Mouse (Mus musculus) midbrain, embryonic 15.5 days (tissue): ENCODE measurements at regions not wholly inside any gene's neighbourhood (a gene's known extent, or its start where the extent isn't known, plus 50 kb on each side); places are given as distances from the start of the nearest gene placed in this dataset.

Experiments
- ATAC-seq: fragments of 200-750 bp; cut with Nextera tagmentation; replicated peaks from 2 replicates; pipeline ENCODE4 v1.8.0; 2017; ENCODE audit warnings: moderate TSS enrichment
- H3K27ac ChIP-seq: fragments of 300-500 bp; sonication (generic); 2 replicates; pipeline ENCODE4 v1.5.1; 2015; ENCODE audit warnings: mild to moderate bottlenecking, inconsistent platforms
- H3K27me3 ChIP-seq: fragments of 300-500 bp; sonication (generic); replicated peaks from 2 replicates; pipeline ENCODE4 v1.6.1; 2015; ENCODE audit warnings: inconsistent platforms
- H3K36me3 ChIP-seq: fragments of 300-500 bp; sonication (generic); replicated peaks from 2 replicates; pipeline ENCODE4 v1.6.1; 2015; ENCODE audit warnings: inconsistent platforms
- H3K4me1 ChIP-seq: fragments of 300-500 bp; sonication (generic); 2 replicates; pipeline ENCODE4 v1.6.1; 2015; ENCODE audit warnings: inconsistent platforms
- H3K4me2 ChIP-seq: fragments of 300-500 bp; sonication (generic); 2 replicates; pipeline ENCODE4 v1.6.1; 2015; ENCODE audit warnings: inconsistent platforms, mild to moderate bottlenecking, moderate library complexity
- H3K4me3 ChIP-seq: fragments of 300-500 bp; sonication (generic); 2 replicates; pipeline ENCODE4 v1.5.1; 2015; ENCODE audit warnings: mild to moderate bottlenecking, inconsistent platforms
- H3K9ac ChIP-seq: fragments of 300-500 bp; sonication (generic); 2 replicates; pipeline ENCODE4 v1.6.1; 2015; ENCODE audit warnings: mild to moderate bottlenecking, inconsistent platforms
- H3K9me3 ChIP-seq: fragments of 300-500 bp; sonication (generic); 2 replicates; pipeline ENCODE4 v1.6.1; 2016; ENCODE audit warnings: inconsistent platforms
- WGBS: fragments of 180-500 bp; shearing (Covaris S2); methylation state at CpG from one replicate; pipeline ENCODE4 v1.1.7; 2015; ENCODE audit warnings: mixed read lengths; 5-methylcytosine and 5-hydroxymethylcytosine counted together

DNA sequence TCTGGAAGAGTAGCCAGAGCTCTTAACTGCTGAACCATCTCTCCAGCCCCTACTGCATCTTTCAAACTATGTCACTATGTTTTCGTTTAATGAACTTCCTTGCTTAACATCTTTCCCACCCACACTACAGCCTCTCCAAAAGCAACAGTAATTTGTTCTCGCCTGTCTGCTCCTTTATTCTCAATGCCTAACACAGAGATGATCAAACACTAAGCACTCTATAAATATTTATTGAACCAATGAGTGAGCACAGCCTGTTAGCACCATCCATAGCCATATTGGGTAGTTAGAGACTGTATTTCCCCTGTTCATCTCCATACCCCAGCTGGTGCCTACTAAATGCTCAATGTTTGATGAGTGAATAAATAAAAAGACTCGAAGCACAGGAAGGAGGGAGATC is 189.6 kb downstream of the Pdcd6ip start:
- Histone ChIP-seq H3K4me3 (no peak overlapping the region), H3K27ac (no peak overlapping the region), H3K4me2 (no peak overlapping the region), H3K4me1 (no peaks in the 10 kb centered on the region; the same call in 1 of the 2 replicates), H3K9me3 (no peaks in the 10 kb centered on the region), H3K27me3 (no peaks in the 10 kb centered on the region), H3K9ac (no peak overlapping the region), H3K36me3 (no peaks in the 10 kb centered on the region)
- WGBS: 69% methylated on average over 3 of the region's 3 CpGs
- ATAC-seq: no peak

DNA sequence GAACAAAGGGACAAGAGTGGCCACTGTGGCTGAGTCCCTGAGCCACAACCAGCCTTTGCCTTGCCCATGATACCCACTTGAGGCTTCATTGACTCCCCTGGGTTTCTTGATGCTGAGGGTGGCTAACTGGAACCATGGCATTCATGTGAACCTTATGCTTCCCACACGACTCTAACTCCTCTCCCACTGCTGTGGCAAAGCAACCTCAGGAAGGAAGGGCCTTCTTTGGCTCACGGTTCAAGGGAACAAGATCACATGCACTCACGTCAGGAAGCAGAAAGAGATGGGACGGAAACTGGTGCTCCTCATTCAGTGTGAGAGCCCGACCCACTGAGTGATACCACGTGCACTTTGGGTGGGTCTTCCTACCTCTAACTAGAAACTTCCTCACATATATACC is 190.3 kb downstream of the Pdcd6ip start:
- Histone ChIP-seq H3K4me2 (no peak overlapping the region), H3K27me3 (no peaks in the 10 kb centered on the region), H3K9ac (no peak overlapping the region), H3K36me3 (no peaks in the 10 kb centered on the region), H3K4me1 (no peaks in the 10 kb centered on the region; the same call in 1 of the 2 replicates), H3K4me3 (no peak overlapping the region), H3K9me3 (no peaks in the 10 kb centered on the region), H3K27ac (no peak overlapping the region)
- no peak for ATAC-seq
- WGBS: 91% methylated on average over 6 of the region's 6 CpGs

DNA sequence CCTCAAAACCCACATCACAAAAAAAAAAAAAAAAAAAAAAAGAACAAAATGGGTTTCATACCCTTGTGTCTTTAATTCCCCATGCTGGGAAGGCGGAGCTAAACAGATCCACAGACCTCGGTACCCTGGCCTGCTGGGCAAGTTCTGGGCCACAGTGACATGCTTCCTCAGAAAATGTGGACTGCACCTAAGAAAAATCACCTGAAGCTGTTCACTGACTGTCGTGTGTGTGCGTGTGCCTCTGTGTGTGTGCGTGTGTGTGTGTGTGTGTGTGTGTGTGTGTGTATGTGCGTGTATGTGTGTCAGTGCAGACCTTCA is 192.4 kb downstream of the Pdcd6ip start:
- H3K27ac ChIP-seq: no peak overlapping the region
- 79% methylated on average over 6 of the region's 6 CpGs for WGBS
- H3K9me3 ChIP-seq: no peaks in the 10 kb centered on the region

DNA sequence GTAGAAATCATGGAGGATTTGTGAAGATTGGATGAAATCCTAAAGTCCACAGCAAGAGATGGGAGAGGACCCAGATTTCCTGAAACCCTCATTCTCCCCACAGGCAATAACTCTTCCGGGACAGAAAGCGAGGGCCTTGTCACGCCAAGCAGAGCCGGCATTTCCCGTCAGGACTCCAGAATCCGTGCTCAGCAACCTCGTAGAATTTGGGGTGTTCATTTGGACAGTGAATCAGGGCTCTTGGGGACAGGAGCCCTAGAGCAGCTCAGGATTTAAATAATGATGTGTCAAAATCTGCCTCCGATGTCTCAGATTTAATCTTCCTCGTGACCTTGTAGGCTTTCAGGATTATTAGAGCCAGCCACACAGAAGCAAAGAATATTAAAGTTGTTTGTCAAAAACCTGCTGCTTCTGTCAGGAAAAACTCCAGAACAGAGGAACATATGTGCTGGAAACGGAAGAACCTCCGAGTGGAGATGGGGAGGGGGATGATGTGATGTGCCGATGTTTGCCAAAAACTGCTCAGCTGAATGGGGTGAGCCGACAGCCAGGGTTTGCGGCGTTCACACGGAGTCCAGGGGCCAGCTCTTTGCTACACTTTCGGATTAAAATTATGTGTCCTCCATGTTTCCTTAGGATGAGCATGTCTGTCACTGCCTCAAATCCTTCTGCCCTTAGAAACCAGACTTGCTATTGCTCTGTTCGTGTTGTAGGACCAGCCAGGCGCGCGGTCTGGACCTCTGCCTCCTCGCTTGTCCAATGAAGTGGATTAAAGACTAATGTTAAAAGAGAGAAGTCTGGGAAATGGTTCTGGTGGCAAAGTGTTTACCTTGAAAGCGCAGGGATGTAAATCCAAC is 193.0 kb downstream of the Pdcd6ip start:
- H3K4me1 ChIP-seq: no peaks in the 10 kb centered on the region; the same call in 1 of the 2 replicates
- H3K4me2 ChIP-seq: no peak overlapping the region
- H3K27me3 ChIP-seq: no peaks in the 10 kb centered on the region
- 74% methylated on average over 23 of the region's 23 CpGs for WGBS
- ATAC-seq: no peak
- no peak overlapping the region for H3K4me3 ChIP-seq
- no peaks in the 10 kb centered on the region for H3K9me3 ChIP-seq
- H3K9ac ChIP-seq: no peak overlapping the region
- no peak overlapping the region for H3K27ac ChIP-seq
- H3K36me3 ChIP-seq: no peaks in the 10 kb centered on the region

More for the DNA sequence above, 192.4 kb downstream of the Pdcd6ip start:
- H3K36me3 ChIP-seq: no peaks in the 10 kb centered on the region
- H3K4me3 ChIP-seq: no peak overlapping the region
- no peak overlapping the region for H3K9ac ChIP-seq
- H3K4me2 ChIP-seq: no peak overlapping the region
- H3K27me3 ChIP-seq: no peaks in the 10 kb centered on the region
- H3K4me1 ChIP-seq: no peaks in the 10 kb centered on the region; the same call in 1 of the 2 replicates
- no peak for ATAC-seq

DNA sequence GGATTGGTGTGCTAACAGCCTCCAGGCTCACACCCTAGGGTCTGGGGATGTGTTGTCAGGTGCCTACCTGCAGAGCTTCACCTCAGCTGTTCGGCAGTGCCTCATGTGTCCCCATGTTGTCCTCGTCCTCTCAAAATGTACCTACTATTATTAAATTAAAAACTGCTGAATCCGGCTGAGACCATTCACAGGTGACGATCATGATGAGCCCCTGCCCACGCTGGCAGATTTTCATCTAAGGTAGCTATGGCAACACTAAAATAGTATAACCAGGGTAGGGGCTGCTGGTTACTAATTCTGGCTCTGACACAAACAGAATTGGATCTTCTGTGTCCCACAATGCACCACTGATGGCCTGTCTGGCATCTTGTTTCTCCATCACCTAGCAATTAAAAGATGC is 196.8 kb downstream of the Pdcd6ip start:
- 76% methylated on average over 5 of the region's 5 CpGs for WGBS

DNA sequence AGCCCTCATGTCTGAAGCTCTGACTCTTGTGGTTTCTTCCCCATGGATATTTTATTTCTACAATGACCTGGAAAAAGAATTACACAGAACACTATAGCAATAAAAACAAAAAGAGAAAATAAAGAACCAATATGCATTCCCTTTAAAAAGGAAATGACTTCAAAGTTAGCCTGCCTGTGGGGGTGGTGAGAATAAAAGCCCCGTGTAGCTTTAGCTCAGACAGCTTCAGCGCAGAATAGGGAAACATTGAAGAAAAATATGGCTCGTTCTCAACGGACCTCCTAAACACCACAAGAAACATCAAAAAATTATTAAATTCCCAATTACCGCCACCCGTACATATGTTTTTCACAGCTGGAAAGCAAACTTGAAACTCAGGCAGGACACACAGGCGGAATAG is 198.7 kb downstream of the Pdcd6ip start:
- H3K9me3 ChIP-seq: no peaks in the 10 kb centered on the region
- no peaks in the 10 kb centered on the region for H3K36me3 ChIP-seq
- H3K27me3 ChIP-seq: no peaks in the 10 kb centered on the region
- H3K4me1 ChIP-seq: peaks cover 26% of the 10 kb centered on the region
- WGBS: 87% methylated on average over 7 of the region's 7 CpGs
- H3K4me3 ChIP-seq: no peak overlapping the region
- H3K27ac ChIP-seq: peak overlapping the region; percentile 74; the same call in 1 of the 2 replicates
- no peak for ATAC-seq
- no peak overlapping the region for H3K4me2 ChIP-seq
- H3K9ac ChIP-seq: no peak overlapping the region

More for the DNA sequence above, 196.8 kb downstream of the Pdcd6ip start:
- Histone ChIP-seq H3K4me1 (peaks cover 26% of the 10 kb centered on the region), H3K27me3 (no peaks in the 10 kb centered on the region), H3K4me3 (no peak overlapping the region), H3K4me2 (no peak overlapping the region), H3K9me3 (no peaks in the 10 kb centered on the region), H3K36me3 (no peaks in the 10 kb centered on the region), H3K9ac (no peak overlapping the region), H3K27ac (no peak overlapping the region)
- no peak for ATAC-seq

DNA sequence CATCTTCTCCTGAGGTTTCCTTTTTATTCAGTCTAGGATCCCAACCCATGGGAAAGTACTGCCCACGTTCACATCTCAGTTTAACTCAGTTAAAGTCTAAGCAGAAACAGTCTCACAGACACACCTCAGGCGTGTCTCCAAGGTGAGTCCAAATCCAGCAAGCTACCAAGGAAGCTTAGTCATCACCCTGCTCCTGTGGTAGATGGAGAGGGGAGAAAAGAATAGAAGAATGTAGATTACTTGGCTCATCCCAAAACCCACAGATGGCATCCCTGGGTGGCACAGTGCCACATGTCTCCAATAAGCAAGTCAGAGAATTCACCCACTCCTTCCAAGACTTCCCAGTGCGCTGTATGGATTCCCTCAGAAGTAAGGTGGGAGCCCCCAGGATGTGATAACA is 199.2 kb downstream of the Pdcd6ip start:
- peaks cover 26% of the 10 kb centered on the region for H3K4me1 ChIP-seq
- no peak overlapping the region for H3K4me2 ChIP-seq
- no peaks in the 10 kb centered on the region for H3K9me3 ChIP-seq
- no peaks in the 10 kb centered on the region for H3K27me3 ChIP-seq
- no peak overlapping the region for H3K4me3 ChIP-seq
- no peak for ATAC-seq
- peak overlapping the region; percentile 74 for H3K27ac ChIP-seq
- no peaks in the 10 kb centered on the region for H3K36me3 ChIP-seq
- no peak overlapping the region for H3K9ac ChIP-seq
- 86% methylated on average over 3 of the region's 3 CpGs for WGBS

DNA sequence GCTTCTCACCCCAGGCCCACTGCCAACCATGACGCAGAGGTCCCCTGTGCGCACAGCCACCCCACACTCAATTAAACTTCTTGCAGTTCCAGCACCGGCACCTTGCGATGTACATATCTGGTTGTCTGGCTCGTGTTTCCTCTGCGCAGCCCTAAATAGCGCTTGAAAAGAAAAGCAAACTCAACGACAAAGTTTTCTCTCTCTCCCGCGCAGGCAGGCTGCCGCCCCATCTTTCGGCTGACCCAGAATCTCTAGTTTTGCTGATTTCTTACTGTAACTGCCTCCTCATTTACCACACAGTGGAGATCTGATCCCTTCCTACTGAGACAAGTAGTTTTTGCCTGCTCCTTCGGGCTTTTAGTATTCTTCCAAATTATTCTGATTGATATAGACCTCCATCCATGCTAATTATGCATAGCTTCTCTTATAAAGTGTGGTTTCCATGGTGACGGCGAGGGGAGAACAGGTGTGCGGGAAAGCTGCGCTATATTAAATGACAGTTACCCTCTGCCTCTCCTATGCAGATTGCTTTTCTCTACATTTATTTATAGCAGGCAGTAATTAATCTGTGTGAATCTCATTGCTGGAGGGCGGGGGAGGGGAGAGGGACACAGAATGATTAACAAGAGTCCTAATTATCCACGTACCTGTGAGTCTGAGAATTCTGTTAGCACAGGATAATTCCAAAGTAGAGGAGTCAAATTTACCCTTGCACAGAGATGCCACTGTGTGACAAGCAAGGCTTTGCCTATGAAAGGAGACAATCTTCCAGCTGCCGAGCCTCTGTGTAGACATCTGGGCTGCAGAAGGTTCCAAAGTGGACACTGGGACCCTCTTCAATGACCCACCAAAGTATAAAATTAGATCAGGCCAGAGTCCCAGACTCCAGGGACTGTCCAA is 200.2 kb downstream of the Pdcd6ip start:
- Histone ChIP-seq H3K4me1 (peaks cover 26% of the 10 kb centered on the region), H3K9me3 (no peaks in the 10 kb centered on the region), H3K9ac (no peak overlapping the region), H3K4me3 (no peak overlapping the region), H3K36me3 (no peaks in the 10 kb centered on the region), H3K27ac (peak overlapping the region; percentile 74), H3K4me2 (peak overlapping the region; percentile 14), H3K27me3 (no peaks in the 10 kb centered on the region)
- ATAC-seq: peak; percentile 82
- WGBS: 61% methylated on average over 20 of the region's 20 CpGs

DNA sequence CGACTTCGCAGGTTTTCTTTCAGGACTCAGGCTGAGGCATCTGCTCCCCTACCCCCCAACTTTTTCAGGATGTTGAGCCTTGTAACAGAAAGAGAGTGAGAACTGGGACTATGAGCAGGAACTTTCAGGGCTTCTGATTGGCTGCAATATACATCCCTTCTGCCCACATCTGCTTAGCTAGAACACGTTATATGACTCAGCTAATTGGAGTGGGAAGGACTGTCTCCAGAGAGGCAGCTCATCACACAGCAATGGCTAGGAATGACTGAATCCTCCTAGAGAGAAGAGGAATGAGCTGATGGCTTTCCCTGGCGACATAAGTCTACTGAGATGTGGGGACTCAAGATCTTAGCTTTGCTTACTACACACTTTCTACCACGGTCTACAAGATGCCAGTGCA is 208.8 kb downstream of the Pdcd6ip start:
- Histone ChIP-seq H3K4me3 (no peak overlapping the region), H3K4me2 (no peak overlapping the region), H3K36me3 (no peaks in the 10 kb centered on the region), H3K27me3 (no peaks in the 10 kb centered on the region), H3K9ac (no peak overlapping the region), H3K27ac (no peak overlapping the region), H3K9me3 (no peaks in the 10 kb centered on the region), H3K4me1 (no peaks in the 10 kb centered on the region)
- no peak for ATAC-seq
- 86% methylated on average over 5 of the region's 5 CpGs for WGBS

DNA sequence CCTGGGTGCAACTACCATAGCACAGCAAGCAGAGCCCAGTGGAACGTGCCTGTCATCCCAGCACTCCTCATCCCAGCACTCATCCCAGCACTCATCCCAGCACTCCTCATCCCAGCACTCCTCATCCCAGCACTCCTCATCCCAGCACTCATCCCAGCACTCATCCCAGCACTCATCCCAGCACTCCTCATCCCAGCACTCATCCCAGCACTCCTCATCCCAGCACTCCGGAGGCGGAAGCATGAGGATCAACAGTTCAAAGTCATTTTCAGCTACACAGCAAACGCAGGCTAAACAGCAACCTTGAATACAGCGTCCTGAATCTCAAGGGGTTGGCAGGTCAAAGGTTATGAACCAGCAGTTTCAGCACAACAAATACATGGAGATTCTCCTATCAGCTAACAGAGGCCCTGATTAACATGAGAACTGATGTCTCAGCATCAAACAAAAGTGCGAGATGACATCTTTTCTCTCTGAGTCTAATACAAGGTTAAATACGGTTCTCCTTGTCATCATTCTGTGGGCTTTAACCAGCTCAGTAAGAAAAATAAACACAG is 211.8 kb downstream of the Pdcd6ip start:
- H3K27me3 ChIP-seq: no peaks in the 10 kb centered on the region
- no peak overlapping the region for H3K27ac ChIP-seq
- H3K9me3 ChIP-seq: no peaks in the 10 kb centered on the region
- no peak for ATAC-seq
- H3K9ac ChIP-seq: no peak overlapping the region
- no peaks in the 10 kb centered on the region for H3K36me3 ChIP-seq
- no peak overlapping the region for H3K4me3 ChIP-seq
- 43% methylated on average over 7 of the region's 7 CpGs for WGBS
- H3K4me2 ChIP-seq: no peak overlapping the region
- no peaks in the 10 kb centered on the region for H3K4me1 ChIP-seq

DNA sequence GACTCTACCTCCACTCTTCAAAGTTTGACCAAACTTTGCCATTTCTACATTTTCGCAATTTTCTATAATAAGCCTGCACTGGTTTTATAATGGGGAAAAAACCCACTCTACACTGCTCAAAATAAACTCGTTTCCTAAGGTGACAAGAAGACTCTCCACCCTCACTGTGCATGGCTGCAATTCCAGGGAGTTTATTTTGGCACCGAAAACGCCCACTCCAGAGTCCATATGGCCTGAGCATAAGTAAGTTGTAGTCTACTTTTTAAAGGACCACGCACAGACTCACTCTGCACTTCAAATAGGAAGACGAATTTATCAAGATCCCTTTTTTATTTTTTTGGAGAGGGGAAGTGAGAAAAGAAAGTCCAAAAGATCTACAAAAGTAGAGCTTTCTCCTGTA is 219.4 kb downstream of the Pdcd6ip start:
- 86% methylated on average over 6 of the region's 6 CpGs for WGBS
- no peaks in the 10 kb centered on the region for H3K27me3 ChIP-seq
- no peaks in the 10 kb centered on the region for H3K36me3 ChIP-seq
- H3K4me3 ChIP-seq: no peak overlapping the region
- no peaks in the 10 kb centered on the region for H3K4me1 ChIP-seq
- no peak overlapping the region for H3K4me2 ChIP-seq
- ATAC-seq: no peak
- no peak overlapping the region for H3K27ac ChIP-seq
- no peak overlapping the region for H3K9ac ChIP-seq
- H3K9me3 ChIP-seq: no peaks in the 10 kb centered on the region

DNA sequence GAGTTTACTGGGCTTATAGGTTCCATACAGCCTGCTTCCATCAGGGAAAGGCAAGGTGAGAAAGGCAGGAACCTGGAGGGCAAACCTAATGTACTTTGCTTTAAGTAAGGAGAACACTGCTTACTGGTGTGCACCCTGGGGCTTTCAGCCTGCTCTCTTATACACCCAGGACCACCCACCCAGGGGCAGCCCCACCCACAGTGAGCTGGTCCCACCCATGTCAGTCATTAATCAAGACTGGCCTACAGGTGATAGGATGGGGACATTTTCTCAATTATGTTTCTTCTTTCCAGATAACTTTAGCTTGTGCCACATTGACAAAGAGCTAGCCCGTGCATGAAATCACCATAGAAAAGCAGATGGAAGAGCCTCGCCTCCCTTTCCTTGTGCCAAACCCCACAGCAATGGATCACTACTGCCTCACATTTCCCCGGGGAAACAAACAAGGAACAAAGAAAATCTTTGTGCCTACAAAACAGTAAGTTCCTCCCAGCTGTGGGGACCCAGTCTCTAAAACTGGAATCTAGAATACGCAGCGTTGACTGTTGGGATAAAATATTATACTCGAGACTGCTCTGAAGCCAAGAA is 221.5 kb downstream of the Pdcd6ip start:
- Histone ChIP-seq H3K27ac (no peak overlapping the region), H3K4me1 (no peaks in the 10 kb centered on the region), H3K36me3 (no peaks in the 10 kb centered on the region), H3K9ac (no peak overlapping the region), H3K4me2 (no peak overlapping the region), H3K4me3 (no peak overlapping the region), H3K27me3 (no peaks in the 10 kb centered on the region), H3K9me3 (no peaks in the 10 kb centered on the region)
- WGBS: 61% methylated on average over 6 of the region's 6 CpGs
- no peak for ATAC-seq
